Mouse (Mus musculus): ENCODE data around the gene Fads3. TPM values are rescaled to one million over a fixed set of nuclear protein-coding genes. Genes with fewer than 3 reads are reported as not detected.

Gene Fads3
- total RNA-seq, 2 experiments from 2014 or later = 26.3 to 27.9 TPM

DNA sequence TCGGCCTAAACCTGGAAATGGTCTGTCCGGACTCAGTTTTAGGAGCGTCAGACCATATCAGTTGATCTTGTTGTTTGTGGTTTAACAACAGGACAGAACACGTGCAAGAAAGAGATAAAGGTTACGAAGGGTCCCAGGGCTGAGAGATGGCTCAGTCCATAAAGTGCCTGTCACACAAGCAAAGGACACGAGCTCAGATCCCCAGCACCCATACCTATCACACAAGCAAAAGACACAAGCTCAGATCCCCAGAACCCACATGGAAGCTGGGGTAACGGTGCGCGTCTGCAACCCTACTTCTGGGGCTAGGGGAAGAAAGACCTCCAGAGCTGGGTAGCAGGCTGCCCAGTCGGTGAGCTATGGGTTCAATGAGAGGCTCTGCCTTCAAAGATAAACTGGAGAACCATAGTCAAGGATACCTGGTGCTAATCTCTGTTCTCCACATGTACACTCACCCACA, 63.7 kb downstream of the Fads3 start:
- no peak for DNase-seq (ENCODE audit: extremely low spot score in 1 of 2, low spot score in 1 of 2)

DNA sequence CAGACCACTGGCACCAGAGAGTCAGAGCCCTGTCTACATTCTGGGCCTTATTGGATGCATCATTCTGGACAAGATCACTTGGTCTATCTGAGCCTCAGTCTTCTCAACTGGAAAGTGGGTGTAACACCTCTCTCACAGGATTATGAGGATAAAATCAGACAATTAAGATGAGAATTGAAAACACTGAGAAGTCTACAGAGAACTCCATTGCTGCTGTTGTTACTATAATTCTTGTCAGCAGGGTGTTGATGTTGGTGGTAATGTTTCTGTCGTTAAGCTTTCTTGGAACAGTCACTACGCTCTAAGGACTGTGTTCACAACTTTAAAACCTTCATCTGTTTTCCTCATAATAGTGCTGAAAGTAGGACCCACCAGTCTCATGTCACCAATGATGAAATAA, 65.3 kb downstream of the Fads3 start:
- no peak for DNase-seq (ENCODE audit: extremely low spot score in 1 of 2, low spot score in 1 of 2)

DNA sequence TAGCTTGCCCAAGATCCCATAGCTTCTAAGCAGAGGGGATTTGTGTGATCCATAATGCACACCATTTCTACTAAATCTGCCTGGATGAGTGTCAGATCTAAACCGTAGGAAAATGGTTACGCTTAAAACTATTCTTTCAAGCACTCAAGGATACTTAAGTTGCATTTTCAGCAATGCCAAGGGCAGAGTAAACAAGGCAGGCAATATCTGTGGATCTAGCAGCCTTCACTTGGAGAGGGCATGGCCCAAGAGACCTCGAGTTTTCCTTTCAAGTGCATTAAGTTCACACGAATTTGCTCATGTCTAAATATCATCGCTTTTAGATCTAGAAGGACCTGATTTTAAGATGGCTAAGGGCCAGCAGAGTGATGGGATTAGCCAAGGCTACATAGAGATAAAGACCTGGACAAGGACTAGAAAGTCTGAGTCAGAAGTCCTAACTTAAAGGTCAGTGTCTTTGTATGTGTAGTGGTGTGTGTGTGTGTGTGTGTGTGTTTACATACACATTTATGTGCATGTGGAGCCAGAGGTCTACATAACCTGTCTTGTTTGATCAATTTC, 65.8 kb downstream of the Fads3 start:
- DNase-seq (ENCODE audit: extremely low spot score in 1 of 2, low spot score in 1 of 2) = no peak

DNA sequence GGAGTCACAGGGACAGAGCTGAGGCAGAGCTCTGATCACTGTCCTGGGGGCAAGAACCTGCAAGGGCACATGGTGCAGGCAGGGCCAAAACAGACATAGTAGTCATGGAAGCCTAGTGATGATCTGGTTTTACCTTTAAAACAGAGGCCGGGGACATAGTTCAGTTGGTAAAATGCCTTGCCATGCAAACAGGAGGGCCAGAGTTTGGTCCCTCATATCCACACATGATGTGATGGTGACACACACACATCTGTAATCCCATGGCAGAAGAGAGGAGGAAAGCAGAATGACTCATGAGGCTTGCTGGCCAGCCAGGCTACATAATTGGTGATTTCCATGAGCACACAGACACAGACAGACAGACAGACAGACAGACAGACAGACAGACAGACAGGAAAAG, 66.8 kb downstream of the Fads3 start:
- DNase-seq (ENCODE audit: extremely low spot score in 1 of 2, low spot score in 1 of 2) = no peak

DNA sequence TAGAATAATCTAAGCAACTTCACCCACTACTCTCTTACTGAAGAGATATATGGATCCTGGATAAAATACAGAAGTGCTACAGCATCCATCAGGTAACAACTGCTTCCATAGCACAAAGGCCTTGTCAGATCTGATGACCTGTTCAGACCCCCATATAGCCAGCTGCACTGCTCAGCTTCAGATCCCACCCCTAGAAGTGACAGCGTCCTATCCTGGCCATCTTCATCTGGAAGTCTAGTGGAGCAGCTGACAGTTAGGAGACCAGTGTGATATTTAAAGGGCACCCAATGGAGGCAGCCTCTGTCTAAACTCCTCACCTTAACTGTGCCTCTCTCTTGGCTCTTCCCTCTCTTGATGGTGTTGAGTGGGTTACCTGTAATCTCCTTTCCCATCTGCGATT, 67.3 kb downstream of the Fads3 start:
- DNase-seq (ENCODE audit: extremely low spot score in 1 of 2, low spot score in 1 of 2) = no peak

Other genes starting within 250 kb of the Fads3 start
- not detected for gene Scgb2a2, start 194.0 kb upstream of the Fads3 start, total RNA-seq (2021)
- gene Incenp, start 142.0 kb upstream of the Fads3 start, total RNA-seq (2021) = 10 to 100 TPM; 13.2 to 14.8 TPM
- gene Fth1, start 61.0 kb upstream of the Fads3 start, total RNA-seq (2021) = 1,000 to 10,000 TPM; 2,794 to 3,082 TPM
- gene Best1, start 39.9 kb upstream of the Fads3 start, total RNA-seq (2021) = under 1 TPM; 0.85 to 0.96 TPM
- 1 to 10 TPM; 9.3 TPM for gene Rab3il1, start 39.9 kb upstream of the Fads3 start, total RNA-seq (2021)
- gene Fads2, start 60.2 kb downstream of the Fads3 start, total RNA-seq (2021) = 100 to 1,000 TPM; 164 to 182 TPM
- 100 to 1,000 TPM; 181 to 195 TPM for gene Fads1, start 141.3 kb downstream of the Fads3 start, total RNA-seq (2021)
- 10 to 100 TPM; 84.3 to 92.4 TPM for gene Tmem258, start 162.4 kb downstream of the Fads3 start, total RNA-seq (2021)
- gene Fen1, start 162.6 kb downstream of the Fads3 start, total RNA-seq (2021) = 1 to 10 TPM; 9.1 to 9.4 TPM
- gene Myrf, start 199.2 kb downstream of the Fads3 start, total RNA-seq (2021) = 10 to 100 TPM; 30.5 to 32.4 TPM